Mouse (Mus musculus) ES-Bruce4 (cell line): ENCODE measurements around the gene Bmp2k. TPM values are rescaled to one million over a fixed set of nuclear protein-coding genes. Genes with fewer than 3 reads are reported as not detected.

Source experiments
- H3K27ac ChIP-seq: 2 replicates; pipeline ENCODE4 v1.5.1; 2012; ENCODE audit warnings: low read length, inconsistent platforms; ENCODE audit not compliant: insufficient read depth
- H3K27me3 ChIP-seq: 2 replicates; pipeline ENCODE4 v1.6.1; 2012; ENCODE audit warnings: mild to moderate bottlenecking, low read length, inconsistent platforms; ENCODE audit not compliant: control insufficient read depth, poor library complexity, insufficient read depth, severe bottlenecking
- H3K36me3 ChIP-seq: 2 replicates; pipeline ENCODE4 v1.6.1; 2012; ENCODE audit warnings: inconsistent platforms, mild to moderate bottlenecking, low read length, moderate library complexity; ENCODE audit not compliant: control insufficient read depth, poor library complexity, insufficient read depth, severe bottlenecking
- H3K4me1 ChIP-seq: one replicate; pipeline ENCODE4 v1.8.1; 2011; ENCODE audit warnings: low read length; ENCODE audit not compliant: control insufficient read depth, insufficient read depth
- H3K4me3 ChIP-seq: 2 replicates; pipeline ENCODE4 v1.5.1; 2011; ENCODE audit warnings: low read depth, mild to moderate bottlenecking, low read length
- H3K9ac ChIP-seq: 2 replicates; pipeline ENCODE4 v1.6.1; 2012; ENCODE audit warnings: low read depth, mild to moderate bottlenecking, inconsistent platforms; ENCODE audit not compliant: poor library complexity, severe bottlenecking
- H3K9me3 ChIP-seq: replicated peaks from 2 replicates; pipeline ENCODE4 v1.6.1; 2012; ENCODE audit warnings: mild to moderate bottlenecking, low read length, inconsistent platforms; ENCODE audit not compliant: control insufficient read depth, poor library complexity, insufficient read depth, severe bottlenecking
- CTCF ChIP-seq: IDR thresholded peaks from one replicate; pipeline ENCODE4 v1.8.1; 2011; ENCODE audit warnings: low read depth, low read length
- EP300 ChIP-seq: IDR thresholded peaks from 2 replicates; pipeline ENCODE4 v1.6.1; 2011; ENCODE audit warnings: low read depth, low read length; ENCODE audit not compliant: insufficient read depth
- POLR2A ChIP-seq: IDR thresholded peaks from one replicate; pipeline ENCODE4 v1.8.1; 2011; ENCODE audit warnings: low read length; ENCODE audit not compliant: insufficient read depth
- polyA plus RNA-seq: library from polyadenylated mRNA; stranded (reverse); fragments of >200 nt; gene quantifications from 2 replicates; pipeline ENCODE4 v1.2.4, GENCODE M21; 2011; ENCODE audit warnings: low read depth; ENCODE audit not compliant: missing spikeins, insufficient read depth, insufficient read length

Gene Bmp2k
- polyA plus RNA-seq, 1 experiment: 10.3 TPM

DNA sequence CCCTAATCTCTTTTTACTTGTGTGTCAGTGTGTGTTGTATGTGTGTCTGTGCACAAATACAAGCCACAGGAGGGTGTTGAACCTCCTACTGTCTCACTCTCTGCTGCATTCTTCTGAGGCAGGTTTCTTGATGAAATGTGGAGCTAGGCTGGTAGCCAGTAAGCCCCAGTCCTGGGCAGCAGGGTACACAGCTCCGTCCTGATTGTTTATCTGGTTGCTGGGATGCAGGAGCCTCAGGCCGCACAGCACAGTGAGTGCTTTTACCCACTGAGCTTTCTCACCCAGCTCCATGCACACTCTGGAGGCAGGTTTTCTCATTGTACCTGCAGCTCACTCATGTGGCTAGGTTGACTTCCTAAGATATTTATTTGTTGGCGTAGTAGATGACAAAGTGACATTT lies 63.4 kb downstream of the Bmp2k start:
- H3K27ac ChIP-seq: no peak overlapping the region
- TF ChIP-seq POLR2A: no peak
- no peak for TF ChIP-seq EP300
- no peak for TF ChIP-seq CTCF
- H3K27me3 ChIP-seq: no peaks in the 10 kb centered on the region
- H3K36me3 ChIP-seq: no peaks in the 10 kb centered on the region
- no peaks in the 10 kb centered on the region for H3K9me3 ChIP-seq
- H3K4me1 ChIP-seq: no peaks in the 10 kb centered on the region
- H3K4me3 ChIP-seq: no peak overlapping the region
- no peak overlapping the region for H3K9ac ChIP-seq

DNA sequence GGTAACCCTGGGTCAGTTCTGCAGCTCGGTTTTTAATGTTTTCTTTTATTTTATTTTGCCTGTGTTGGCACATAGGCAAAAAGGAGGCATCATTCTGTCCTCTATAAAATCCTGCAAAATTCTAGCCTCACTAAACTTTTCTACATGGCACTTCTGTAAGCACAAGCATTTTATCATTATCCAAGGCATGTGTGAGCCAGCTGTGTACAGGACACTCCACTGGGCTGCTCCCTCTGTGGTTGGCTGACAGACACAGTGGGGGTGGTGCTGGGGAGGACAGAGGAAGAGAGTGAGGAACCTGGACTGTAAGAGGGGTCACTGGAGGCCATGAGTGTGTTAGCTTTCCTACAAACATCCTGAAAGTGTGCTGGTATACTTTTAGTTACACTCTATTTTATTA lies 64.6 kb downstream of the Bmp2k start:
- no peak overlapping the region for H3K9ac ChIP-seq

GRCm38 (mm10) chr5:97065746-97066145 lies 68.3 kb downstream of the Bmp2k start:
- H3K4me1 ChIP-seq: no peaks in the 10 kb centered on the region
- no peak overlapping the region for H3K9ac ChIP-seq
- H3K9me3 ChIP-seq: no peaks in the 10 kb centered on the region
- H3K27me3 ChIP-seq: no peaks in the 10 kb centered on the region
- no peak overlapping the region for H3K4me3 ChIP-seq
- no peak for TF ChIP-seq EP300
- TF ChIP-seq CTCF: no peak
- TF ChIP-seq POLR2A: no peak
- no peak overlapping the region for H3K27ac ChIP-seq
- H3K36me3 ChIP-seq: no peaks in the 10 kb centered on the region

More for the DNA sequence above, 64.6 kb downstream of the Bmp2k start:
- H3K4me1 ChIP-seq: no peaks in the 10 kb centered on the region
- no peak overlapping the region for H3K27ac ChIP-seq
- no peaks in the 10 kb centered on the region for H3K36me3 ChIP-seq
- no peaks in the 10 kb centered on the region for H3K9me3 ChIP-seq
- no peak overlapping the region for H3K4me3 ChIP-seq
- no peak for TF ChIP-seq POLR2A
- no peak for TF ChIP-seq CTCF
- no peak for TF ChIP-seq EP300
- H3K27me3 ChIP-seq: no peaks in the 10 kb centered on the region

- TF ChIP-seq POLR2A (no peak), EP300 (no peak), CTCF (no peak)
- Histone ChIP-seq H3K9me3 (no peaks in the 10 kb centered on the region), H3K27ac (no peak overlapping the region)
Measured at GRCm38 (mm10) chr5:97075476-97076151, 78.1 kb downstream of the Bmp2k start.

GRCm38 (mm10) chr5:97076167-97076566 lies 78.7 kb downstream of the Bmp2k start:
- Histone ChIP-seq H3K4me1 (no peaks in the 10 kb centered on the region), H3K27ac (no peak overlapping the region)

More at GRCm38 (mm10) chr5:97075476-97076151, 78.1 kb downstream of the Bmp2k start:
- no peak overlapping the region for H3K4me3 ChIP-seq
- no peaks in the 10 kb centered on the region for H3K27me3 ChIP-seq
- H3K9ac ChIP-seq: no peak overlapping the region
- no peaks in the 10 kb centered on the region for H3K4me1 ChIP-seq
- H3K36me3 ChIP-seq: no peaks in the 10 kb centered on the region

DNA sequence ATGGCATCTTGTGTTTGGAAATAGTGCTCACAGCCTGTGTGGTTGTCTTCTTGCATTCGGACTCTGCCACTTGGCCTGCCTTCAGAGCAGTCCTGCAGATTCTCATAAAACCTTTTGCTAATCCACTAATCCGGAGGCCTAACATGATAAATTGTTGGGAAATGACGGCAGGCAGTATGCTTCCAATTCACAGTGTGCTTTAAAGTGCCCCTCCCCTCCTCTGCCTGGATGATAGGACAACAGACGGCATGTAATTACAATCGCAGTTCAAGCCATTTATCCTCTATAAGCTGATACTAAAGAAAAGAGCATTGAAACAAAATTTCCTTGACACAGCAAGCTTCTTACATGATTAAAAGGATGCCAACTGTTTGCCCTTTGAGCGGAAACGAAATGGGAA lies 80.2 kb downstream of the Bmp2k start:
- Histone ChIP-seq H3K9ac (no peak overlapping the region), H3K4me3 (no peak overlapping the region), H3K4me1 (no peaks in the 10 kb centered on the region), H3K27me3 (no peaks in the 10 kb centered on the region), H3K36me3 (no peaks in the 10 kb centered on the region), H3K27ac (no peak overlapping the region), H3K9me3 (no peaks in the 10 kb centered on the region)
- no peak for TF ChIP-seq CTCF

More at GRCm38 (mm10) chr5:97076167-97076566, 78.7 kb downstream of the Bmp2k start:
- Histone ChIP-seq H3K9ac (no peak overlapping the region), H3K9me3 (no peaks in the 10 kb centered on the region), H3K36me3 (no peaks in the 10 kb centered on the region), H3K27me3 (no peaks in the 10 kb centered on the region), H3K4me3 (no peak overlapping the region)
- TF ChIP-seq EP300 (no peak), CTCF (no peak), POLR2A (no peak)
